In genomic region chr16:91859958-91860357, GRCm38 (mm10) we compare ENCODE assay signal across 21 mouse cellular contexts.
A peak's percentile ranks its signal among the peaks of the same experiment; 100 is the strongest.
DNase-seq lines count a peak whose midpoint lies in the region; ATAC-seq and TF ChIP-seq lines count a peak whose summit lies in the region.
"Had no signal": no experiment of that assay in that cellular context is flagged by ENCODE, and none has a peak within 500 bp of the region (broad histone marks: within the 10 kb centered on the region; RNA-seq: fewer than 3 reads in every experiment).

No protein-coding gene starts in this region.

- H3K9me3 ChIP-seq in forebrain, embryonic 15.5 days: no peaks in the 10 kb centered on the region
- H3K9me3 ChIP-seq in forebrain, embryonic 10.5 days: no peaks in the 10 kb centered on the region
- no peaks in the 10 kb centered on the region for H3K9me3 ChIP-seq in hindbrain, embryonic 14.5 days (ENCODE audit: control insufficient read depth, low read length)
- no peaks in the 10 kb centered on the region for H3K9me3 ChIP-seq in hindbrain, embryonic 11.5 days (ENCODE audit: control insufficient read depth, low read length)
- no peaks in the 10 kb centered on the region for H3K9me3 ChIP-seq in limb, embryonic 13.5 days
- no peaks in the 10 kb centered on the region for H3K9me3 ChIP-seq in limb, embryonic 10.5 days (replicated peaks)
- no peaks in the 10 kb centered on the region for H3K9me3 ChIP-seq in limb, embryonic 15.5 days
- H3K9me3 ChIP-seq: forebrain, embryonic 13.5 days; G1E; liver, embryonic 15.5 days; neural tube, embryonic 12.5 days; stomach, embryonic 15.5 days had no signal

- no peak for ATAC-seq in forebrain, embryonic 15.5 days (replicated peaks)
- ATAC-seq in hindbrain, embryonic 14.5 days (ENCODE audit: low FRiP score): no peak
- ATAC-seq in hindbrain, embryonic 11.5 days (ENCODE audit: low FRiP score): no peak
- ATAC-seq in limb, embryonic 13.5 days (ENCODE audit: low FRiP score, low read depth): no peak
- no peak for ATAC-seq in limb, embryonic 15.5 days (ENCODE audit: insufficient number of reproducible peaks, low FRiP score, low TSS enrichment, low read depth)
- ATAC-seq: forebrain, embryonic 13.5 days; intestine, postnatal 0 days; midbrain, embryonic 16.5 days had no signal

- no peak for TF ChIP-seq POLR2A in thymus, adult 2 months (IDR thresholded peaks at IDR 0.05; ENCODE audit: control insufficient read depth, extremely low read depth, insufficient read depth, low read length, poor library complexity)

- WGBS in forebrain, embryonic 15.5 days: 89% methylated on average over 8 of the region's 8 CpGs
- WGBS in forebrain, embryonic 10.5 days: 84% methylated on average over 8 of the region's 8 CpGs
- 82% methylated on average over 8 of the region's 8 CpGs for WGBS in hindbrain, embryonic 14.5 days
- 87% methylated on average over 8 of the region's 8 CpGs for WGBS in hindbrain, embryonic 11.5 days
- whole genome bisulfite sequencing in limb, embryonic 13.5 days: 87% methylated on average over 8 of the region's 8 CpGs
- WGBS in limb, embryonic 10.5 days: 93% methylated on average over 8 of the region's 8 CpGs
- WGBS in limb, embryonic 15.5 days: 82% methylated on average over 8 of the region's 8 CpGs
- WGBS in thymus, adult 2 months: 95% methylated on average over 8 of the region's 8 CpGs

- no peak overlapping the region for H3K4me3 ChIP-seq in forebrain, embryonic 15.5 days
- H3K4me3 ChIP-seq in forebrain, embryonic 10.5 days: no peak overlapping the region
- H3K4me3 ChIP-seq in hindbrain, embryonic 14.5 days (replicated peaks; ENCODE audit: low read length): no peak overlapping the region
- H3K4me3 ChIP-seq in hindbrain, embryonic 11.5 days (ENCODE audit: low read depth, low read length): no peak overlapping the region
- H3K4me3 ChIP-seq in limb, embryonic 13.5 days: no peak overlapping the region
- H3K4me3 ChIP-seq in limb, embryonic 10.5 days: no peak overlapping the region
- no peak overlapping the region for H3K4me3 ChIP-seq in limb, embryonic 15.5 days
- H3K4me3 ChIP-seq in thymus, adult 2 months (ENCODE audit: control insufficient read depth, insufficient read depth, low read length): no peak overlapping the region
- H3K4me3 ChIP-seq: forebrain, embryonic 13.5 days; liver, embryonic 15.5 days; neural tube, embryonic 12.5 days; stomach, embryonic 15.5 days had no signal

- no peaks in the 10 kb centered on the region for H3K27me3 ChIP-seq in forebrain, embryonic 15.5 days
- H3K27me3 ChIP-seq in forebrain, embryonic 10.5 days (ENCODE audit: poor library complexity, severe bottlenecking): no peaks in the 10 kb centered on the region
- no peaks in the 10 kb centered on the region for H3K27me3 ChIP-seq in hindbrain, embryonic 14.5 days (ENCODE audit: control insufficient read depth, insufficient read depth, low read length)
- no peaks in the 10 kb centered on the region for H3K27me3 ChIP-seq in hindbrain, embryonic 11.5 days (ENCODE audit: control insufficient read depth, insufficient read depth, low read length)
- no peaks in the 10 kb centered on the region for H3K27me3 ChIP-seq in limb, embryonic 13.5 days
- H3K27me3 ChIP-seq in limb, embryonic 10.5 days (ENCODE audit: low read depth, poor library complexity, severe bottlenecking): no peaks in the 10 kb centered on the region
- no peaks in the 10 kb centered on the region for H3K27me3 ChIP-seq in limb, embryonic 15.5 days
- no peaks in the 10 kb centered on the region for H3K27me3 ChIP-seq in thymus, adult 2 months (ENCODE audit: control insufficient read depth, insufficient read depth, low read length)
- H3K27me3 ChIP-seq: forebrain, embryonic 13.5 days; neural tube, embryonic 12.5 days; stomach, embryonic 15.5 days had no signal

- peak overlapping the region; percentile 28; the same call in 1 of the 2 replicates for H3K27ac ChIP-seq in forebrain, embryonic 15.5 days (replicated peaks)
- H3K27ac ChIP-seq in forebrain, embryonic 10.5 days: no peak overlapping the region
- peak overlapping the region; percentile 51; the same call in 1 of the 2 replicates for H3K27ac ChIP-seq in hindbrain, embryonic 14.5 days
- H3K27ac ChIP-seq in hindbrain, embryonic 11.5 days (ENCODE audit: low read depth, low read length): no peak overlapping the region
- H3K27ac ChIP-seq in limb, embryonic 13.5 days: no peak overlapping the region
- no peak overlapping the region for H3K27ac ChIP-seq in limb, embryonic 10.5 days
- H3K27ac ChIP-seq in limb, embryonic 15.5 days: 0 out of 2 replicates have a peak overlapping the region, but pooled peaks have one; percentile 12
- no peak overlapping the region for H3K27ac ChIP-seq in thymus, adult 2 months (ENCODE audit: control insufficient read depth, insufficient read depth, low read length)
- H3K27ac ChIP-seq: forebrain, embryonic 13.5 days; neural tube, embryonic 12.5 days had no signal

- TF ChIP-seq CTCF in thymus, adult 2 months (IDR thresholded peaks at IDR 0.05; ENCODE audit: borderline replicate concordance, control insufficient read depth, extremely low read depth, insufficient read depth, low read length, poor library complexity): no peak

- H3K4me2 ChIP-seq in forebrain, embryonic 15.5 days (replicated peaks): no peak overlapping the region
- H3K4me2 ChIP-seq in hindbrain, embryonic 14.5 days (replicated peaks): no peak overlapping the region
- no peak overlapping the region for H3K4me2 ChIP-seq in hindbrain, embryonic 11.5 days (replicated peaks; ENCODE audit: low read depth, low read length)
- no peak overlapping the region for H3K4me2 ChIP-seq in limb, embryonic 13.5 days (replicated peaks)
- H3K4me2 ChIP-seq in limb, embryonic 15.5 days: no peak overlapping the region
- H3K4me2 ChIP-seq: forebrain, embryonic 13.5 days; liver, embryonic 15.5 days; lung, embryonic 14.5 days; neural tube, embryonic 12.5 days; stomach, embryonic 15.5 days had no signal

- DNase-seq in forebrain, embryonic 10.5 days (ENCODE audit: extremely low spot score, low spot score): no peak
- DNase-seq in hindbrain, embryonic 14.5 days (ENCODE audit: low spot score): no peak
- DNase-seq in hindbrain, embryonic 11.5 days (ENCODE audit: low spot score): no peak
- no peak for DNase-seq in limb, embryonic 10.5 days (ENCODE audit: low spot score)
- DNase-seq in thymus, adult 2 months: no peak
- DNase-seq: gastrocnemius, postnatal 36 days; liver; lung, postnatal 14 days; right cerebral cortex, postnatal 25 days; thymus, postnatal 36 days had no signal

- H3K4me1 ChIP-seq in forebrain, embryonic 15.5 days: peaks cover 8% of the 10 kb centered on the region; the same call in 1 of the 2 replicates
- peaks cover 9% of the 10 kb centered on the region for H3K4me1 ChIP-seq in forebrain, embryonic 10.5 days
- H3K4me1 ChIP-seq in hindbrain, embryonic 14.5 days (replicated peaks; ENCODE audit: control insufficient read depth, insufficient read depth, low read length): 0 out of 2 replicates have a peak, but pooled peaks cover 6% of the 10 kb centered on the region
- no peaks in the 10 kb centered on the region for H3K4me1 ChIP-seq in hindbrain, embryonic 11.5 days (replicated peaks; ENCODE audit: control insufficient read depth, insufficient read depth, low read length)
- peaks cover 33% of the 10 kb centered on the region for H3K4me1 ChIP-seq in limb, embryonic 13.5 days
- H3K4me1 ChIP-seq in limb, embryonic 10.5 days: peaks cover 20% of the 10 kb centered on the region
- peaks cover 39% of the 10 kb centered on the region for H3K4me1 ChIP-seq in limb, embryonic 15.5 days
- H3K4me1 ChIP-seq in thymus, adult 2 months (replicated peaks; ENCODE audit: control insufficient read depth, insufficient read depth, low read length): no peaks in the 10 kb centered on the region
- H3K4me1 ChIP-seq: forebrain, embryonic 13.5 days had no signal

- H3K36me3 ChIP-seq in forebrain, embryonic 15.5 days: peaks cover 41% of the 10 kb centered on the region
- peaks cover 82% of the 10 kb centered on the region for H3K36me3 ChIP-seq in forebrain, embryonic 10.5 days (replicated peaks)
- peaks cover 76% of the 10 kb centered on the region for H3K36me3 ChIP-seq in hindbrain, embryonic 14.5 days (replicated peaks; ENCODE audit: control insufficient read depth, insufficient read depth)
- peaks cover 9% of the 10 kb centered on the region; the same call in 1 of the 2 replicates for H3K36me3 ChIP-seq in hindbrain, embryonic 11.5 days (ENCODE audit: control insufficient read depth, insufficient read depth, low read length)
- H3K36me3 ChIP-seq in limb, embryonic 13.5 days: peaks cover 53% of the 10 kb centered on the region
- H3K36me3 ChIP-seq in limb, embryonic 10.5 days: peaks cover 74% of the 10 kb centered on the region
- peaks cover 47% of the 10 kb centered on the region for H3K36me3 ChIP-seq in limb, embryonic 15.5 days
- H3K36me3 ChIP-seq in thymus, adult 2 months (ENCODE audit: control insufficient read depth, insufficient read depth, low read length): no peaks in the 10 kb centered on the region
- H3K36me3 ChIP-seq: stomach, embryonic 15.5 days had no signal

- H3K9ac ChIP-seq in forebrain, embryonic 15.5 days (replicated peaks): no peak overlapping the region
- H3K9ac ChIP-seq in hindbrain, embryonic 14.5 days: no peak overlapping the region
- no peak overlapping the region for H3K9ac ChIP-seq in hindbrain, embryonic 11.5 days (ENCODE audit: low read depth, low read length)
- 0 out of 2 replicates have a peak overlapping the region, but pooled peaks have one; percentile 5 for H3K9ac ChIP-seq in limb, embryonic 13.5 days
- H3K9ac ChIP-seq in limb, embryonic 15.5 days: no peak overlapping the region
- H3K9ac ChIP-seq: forebrain, embryonic 13.5 days; liver, embryonic 15.5 days; lung, embryonic 14.5 days; neural tube, embryonic 12.5 days; stomach, embryonic 15.5 days had no signal

Comparison
In these comparisons a context has a peak if more than half of its experiments do, and no peak if none do; other contexts are left out.
1. H3K27ac ChIP-seq: peak in forebrain, embryonic 15.5 days (single experiment), hindbrain, embryonic 14.5 days (single experiment) and limb, embryonic 15.5 days (single experiment); none in forebrain, embryonic 10.5 days (single experiment), hindbrain, embryonic 11.5 days (single experiment), limb, embryonic 13.5 days (single experiment), limb, embryonic 10.5 days (single experiment) and thymus, adult 2 months (single experiment).